Mouse (Mus musculus) megakaryocyte, adult 5-6 weeks (primary cell): ENCODE measurements around the gene Fars2. TPM values are rescaled to one million over a fixed set of nuclear protein-coding genes. Genes with fewer than 3 reads are reported as not detected.
"Not testable (repeated sequence)": the region's sequence is repeated elsewhere in the genome, so short reads cannot be mapped to it uniquely, and the experiment has no call there.

Source experiments
- ATAC-seq: 2 replicates; pipeline ENCODE4 v1.8.0; 2016; ENCODE audit warnings: mild to moderate bottlenecking, inconsistent platforms; ENCODE audit not compliant: poor library complexity, severe bottlenecking
- total RNA-seq, 2 experiments: library from RNA; stranded (forward) in 1 of 2; stranded (reverse) in 1 of 2; fragments of 153-499, 151-499 nt in 1 of 2; fragments of 221-1000, 200-1000 nt in 1 of 2; gene quantifications; 2 replicates each; pipeline versions ENCODE4 v1.2.3 to v1.2.4; 2015 to 2017

The Fars2 gene
- total RNA-seq, 2 experiments from 2014 or later: 20.9 to 28.4 TPM

DNA sequence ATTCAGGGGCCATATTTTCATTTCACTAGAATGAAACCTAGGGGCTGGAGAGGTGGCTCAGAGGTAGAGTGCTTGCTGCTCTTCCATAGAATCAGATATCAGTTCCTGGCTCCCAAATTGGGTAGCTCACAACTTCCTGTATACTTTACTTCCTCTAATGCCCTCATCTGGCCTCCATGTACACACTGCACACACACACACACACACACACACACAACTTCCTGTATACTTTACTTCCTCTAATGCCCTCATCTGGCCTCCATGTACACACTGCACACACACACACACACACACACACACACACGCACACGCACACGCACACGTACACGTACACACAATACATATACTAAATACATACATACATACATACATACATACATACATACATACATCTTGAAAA, 248.5 kb downstream of the Fars2 start:
- ATAC-seq: peak; percentile 51; the same call in 1 of the 2 replicates

DNA sequence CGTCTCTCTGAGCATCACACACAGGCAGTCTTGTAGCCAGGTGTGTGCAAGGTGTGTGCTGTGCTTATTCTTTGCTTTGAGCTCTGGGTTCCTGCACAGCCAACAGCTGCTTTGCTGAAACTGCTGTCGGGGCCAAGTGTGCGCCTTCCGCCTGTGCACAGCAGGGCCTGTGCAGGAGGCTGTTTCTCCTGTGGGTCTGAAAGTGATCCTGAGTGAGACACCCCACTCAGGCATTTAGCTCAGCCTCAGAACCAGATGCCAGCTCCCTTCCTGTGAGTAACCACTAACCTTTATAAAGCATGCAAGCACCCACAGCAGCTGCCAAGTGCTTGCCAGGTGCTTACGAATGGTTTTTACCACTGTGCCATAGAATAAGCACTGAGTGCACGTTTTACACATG, 249.1 kb downstream of the Fars2 start:
- no peak for ATAC-seq

GRCm38 (mm10) chr13:36367712-36368491, 250.7 kb downstream of the Fars2 start:
- no peak for ATAC-seq

DNA sequence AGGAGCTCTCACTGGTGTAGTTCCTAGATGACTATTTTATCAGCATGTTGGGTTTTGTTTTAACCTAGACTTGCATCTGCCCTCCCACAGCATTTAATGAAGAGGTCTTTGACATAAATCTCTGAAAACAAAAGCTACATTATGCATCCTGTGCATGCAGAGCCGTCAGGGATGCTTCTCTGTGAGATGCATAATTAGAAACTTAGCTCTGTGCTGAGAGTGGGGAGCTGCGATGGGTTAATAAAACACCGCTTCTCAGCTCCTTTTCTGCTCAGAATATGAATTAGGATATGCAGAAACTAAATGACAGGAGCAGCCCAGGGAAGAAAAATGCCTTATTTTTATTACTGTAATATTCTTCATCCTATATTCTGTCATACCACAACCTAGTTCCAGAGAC, 251.6 kb downstream of the Fars2 start:
- ATAC-seq: no peak

- no peak for ATAC-seq
These were observed 252.2 kb downstream of the Fars2 start for GRCm38 (mm10) chr13:36369400-36369799.

DNA sequence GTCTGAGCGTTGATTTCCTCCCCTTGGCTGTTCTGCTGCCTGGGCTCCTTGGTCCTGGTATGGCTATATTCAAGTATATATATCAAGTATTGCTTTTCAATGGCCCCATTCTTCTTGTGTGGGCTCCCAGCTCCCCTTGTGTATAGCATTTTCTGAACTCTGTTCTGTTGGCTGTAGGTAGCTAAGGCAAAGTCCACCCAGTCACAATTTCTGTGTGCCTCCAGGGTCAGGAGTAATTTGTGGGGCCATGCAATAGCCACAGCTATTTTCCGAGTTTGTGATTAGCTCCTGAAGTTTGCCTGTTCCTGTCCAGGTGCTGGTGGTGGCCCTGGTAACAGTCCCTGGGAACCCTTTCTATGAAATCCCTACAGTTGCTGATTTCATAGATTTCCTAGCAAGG, 266.0 kb downstream of the Fars2 start:
- no peak for ATAC-seq

- ATAC-seq: no peak
These were observed 268.9 kb downstream of the Fars2 start for GRCm38 (mm10) chr13:36386074-36386473.

- ATAC-seq: no peak
These were observed 274.7 kb downstream of the Fars2 start for GRCm38 (mm10) chr13:36391936-36392335.

GRCm38 (mm10) chr13:36392666-36393065, 275.5 kb downstream of the Fars2 start:
- ATAC-seq: no peak

DNA sequence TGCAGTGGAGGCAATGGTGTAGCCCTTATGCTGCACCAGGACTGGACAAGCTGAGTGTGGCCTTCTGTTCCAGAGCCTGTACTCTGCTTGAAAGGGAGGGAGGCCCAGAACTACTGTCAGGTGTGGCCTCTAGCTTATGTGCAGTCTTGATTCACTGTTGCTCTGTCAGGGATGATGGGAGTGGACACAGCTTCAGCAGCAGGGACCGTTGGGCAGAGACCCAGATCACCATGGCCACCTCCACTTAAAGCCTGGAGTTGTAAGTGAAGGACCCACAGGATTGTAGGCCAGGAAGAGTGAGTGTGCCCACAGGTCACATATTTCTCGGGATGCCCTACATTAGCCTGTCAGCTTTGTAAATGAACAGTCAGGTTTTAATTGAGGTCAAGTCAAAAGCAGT, 283.8 kb downstream of the Fars2 start:
- ATAC-seq: no peak

GRCm38 (mm10) chr13:36413276-36413675, 296.1 kb downstream of the Fars2 start:
- ATAC-seq: no peak

DNA sequence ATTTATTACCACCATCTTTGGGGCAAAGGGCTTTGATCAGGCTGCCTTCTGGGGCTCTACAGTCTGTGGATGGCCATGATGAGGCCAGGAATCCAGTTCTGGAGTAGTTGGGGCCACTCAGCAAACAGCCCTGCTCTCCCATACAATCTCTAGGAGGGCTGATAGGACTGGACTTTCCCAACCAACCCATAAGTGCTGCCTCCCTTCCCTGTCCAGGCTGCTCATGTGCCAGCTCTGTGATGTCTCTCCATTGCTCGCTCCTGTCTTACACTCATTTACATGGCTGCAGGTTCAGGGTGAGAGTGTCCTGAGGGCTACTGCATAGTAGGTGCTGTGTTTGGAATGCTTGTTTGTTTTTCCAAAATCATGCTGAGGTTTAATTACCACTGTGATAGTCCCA, 298.0 kb downstream of the Fars2 start:
- no peak for ATAC-seq

DNA sequence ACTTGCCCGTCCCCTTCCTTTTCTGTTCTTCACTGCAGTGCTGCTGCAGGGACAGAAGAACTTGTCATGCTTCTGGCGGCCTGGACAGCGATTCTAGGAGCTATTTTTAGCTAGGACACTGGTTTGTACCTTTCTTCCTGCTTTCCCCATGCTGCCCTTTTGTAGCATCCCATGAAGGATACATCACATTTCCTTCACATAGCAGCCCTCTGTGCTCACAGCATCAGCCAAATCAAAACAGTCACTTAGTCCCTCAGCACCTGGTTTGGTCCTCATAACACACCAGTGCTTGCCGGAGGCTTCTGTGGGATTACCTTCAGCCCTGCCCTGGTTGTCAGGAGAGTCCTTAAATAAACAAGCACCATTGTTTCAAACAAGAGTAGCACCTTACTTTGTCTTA, 299.3 kb downstream of the Fars2 start:
- no peak for ATAC-seq

GRCm38 (mm10) chr13:36419357-36419756, 302.1 kb downstream of the Fars2 start:
- no peak for ATAC-seq

DNA sequence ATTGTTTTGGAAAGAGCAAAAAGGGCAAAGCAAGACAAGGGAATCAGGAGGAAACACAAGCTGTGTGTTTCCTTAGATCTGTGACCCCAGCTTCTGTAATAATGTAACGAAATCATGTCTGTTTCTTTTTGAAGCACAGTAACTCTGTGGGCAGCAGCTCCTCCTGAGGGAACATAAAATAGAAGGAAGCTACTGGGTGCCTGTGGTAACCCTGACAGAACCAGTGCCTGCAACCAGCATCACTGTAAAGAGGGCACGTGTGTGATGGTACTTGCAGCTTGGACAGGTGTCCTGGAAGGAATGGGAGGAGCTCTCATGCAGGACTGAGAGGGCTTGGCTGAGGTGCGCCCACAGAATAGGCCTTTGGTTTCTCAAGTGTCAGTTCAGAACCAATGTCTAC, 305.2 kb downstream of the Fars2 start:
- no peak for ATAC-seq

DNA sequence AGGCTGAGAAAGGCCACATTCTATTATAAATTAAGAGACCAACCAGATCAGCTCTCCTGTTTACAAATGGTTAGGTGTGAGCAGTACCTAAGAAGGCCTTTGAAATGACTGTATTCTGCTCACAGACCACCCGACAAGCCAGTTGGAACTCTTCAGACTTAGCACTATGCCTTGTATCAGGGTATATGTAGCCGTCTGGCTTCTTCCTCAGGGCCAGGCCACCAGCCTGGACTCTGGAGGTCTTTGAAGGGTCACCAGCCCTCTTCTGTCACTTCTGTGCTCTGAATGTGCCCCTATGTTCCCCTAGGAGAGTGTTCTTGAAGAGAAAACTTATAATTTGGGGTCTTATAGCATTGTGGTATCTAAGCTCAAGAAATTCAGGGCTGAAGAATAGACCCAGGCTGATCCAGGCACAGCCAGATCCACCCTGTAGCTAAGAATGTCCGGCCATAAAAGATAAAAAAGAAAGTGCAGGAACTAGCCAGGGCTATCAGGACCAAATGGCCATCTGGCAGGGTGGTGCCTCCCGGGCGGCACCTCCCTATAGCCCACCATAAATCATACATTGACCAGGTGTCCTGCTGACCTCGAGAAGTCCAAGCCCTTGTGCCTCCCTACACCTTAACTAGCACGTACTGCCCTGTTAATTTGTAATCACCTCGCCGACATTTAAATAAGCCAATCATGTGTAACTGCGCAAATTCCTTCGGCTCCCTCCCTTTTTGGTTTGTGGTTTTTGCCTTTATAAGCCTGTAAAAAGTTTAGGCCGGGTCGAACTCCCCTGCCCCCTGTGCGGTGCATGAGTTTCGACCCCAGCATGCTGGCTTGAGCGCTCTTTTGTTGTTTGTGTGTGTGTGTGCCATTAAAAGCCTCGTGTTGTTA, 308.9 kb downstream of the Fars2 start:
- ATAC-seq: not testable (repeated sequence)

DNA sequence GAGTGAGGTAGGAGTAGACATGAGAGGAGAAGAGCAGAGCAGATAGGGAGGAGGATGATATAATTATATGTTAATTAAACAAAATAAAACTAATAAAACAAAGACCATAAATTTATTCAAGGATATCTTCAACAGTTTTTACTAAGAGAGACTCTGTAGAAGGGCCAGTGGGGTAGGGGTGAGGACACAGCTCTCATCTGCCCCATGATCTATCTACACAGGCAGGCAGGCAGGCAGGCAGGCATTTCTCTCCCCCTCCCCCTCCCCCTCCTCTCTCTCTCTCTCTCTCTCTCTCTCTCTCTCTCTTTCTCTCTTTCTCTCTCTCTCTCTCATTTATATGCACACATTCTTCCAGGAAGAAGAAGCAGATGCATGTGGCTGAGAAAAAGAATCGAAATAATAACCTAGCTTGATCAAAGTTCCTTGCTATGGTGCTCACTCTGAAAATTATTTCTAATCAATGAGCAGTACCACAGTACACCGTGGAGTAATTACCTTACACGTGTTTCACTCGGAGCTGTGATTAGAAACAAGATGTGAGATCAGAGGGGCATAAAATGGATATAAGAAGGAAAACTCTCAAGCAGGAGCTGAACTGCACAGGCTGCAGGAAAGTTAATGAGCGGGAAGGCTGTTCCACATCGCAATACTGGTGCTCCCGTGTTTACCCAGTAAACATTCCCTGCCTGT, 312.4 kb downstream of the Fars2 start:
- ATAC-seq: no peak

GRCm38 (mm10) chr13:36430420-36431114, 313.4 kb downstream of the Fars2 start:
- ATAC-seq: no peak

DNA sequence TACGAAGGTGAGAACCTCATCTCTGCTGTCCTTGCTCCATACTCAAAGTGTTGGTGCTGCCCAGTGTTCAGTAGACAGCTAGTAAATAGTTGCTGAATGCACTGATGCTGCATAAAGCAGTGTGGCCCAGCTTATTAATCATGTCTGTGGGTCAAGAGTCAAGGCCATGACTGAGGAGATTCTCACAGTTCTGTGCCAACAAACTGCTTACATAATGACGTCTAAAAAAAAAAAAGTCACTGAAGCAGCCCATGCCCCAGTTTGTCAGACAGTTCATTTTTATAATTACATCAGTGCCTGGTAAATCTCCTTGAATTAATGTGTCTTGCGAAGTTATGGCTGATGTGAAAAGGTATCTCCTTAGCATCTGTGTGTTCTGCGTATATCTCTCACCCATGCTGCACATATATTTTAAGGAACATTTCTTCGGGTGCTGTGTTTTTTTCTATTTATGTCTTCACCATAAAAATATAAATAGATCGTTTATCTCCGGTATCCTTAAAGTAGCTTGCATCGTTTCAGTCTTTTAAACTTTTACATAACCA, 314.8 kb downstream of the Fars2 start:
- ATAC-seq: no peak

DNA sequence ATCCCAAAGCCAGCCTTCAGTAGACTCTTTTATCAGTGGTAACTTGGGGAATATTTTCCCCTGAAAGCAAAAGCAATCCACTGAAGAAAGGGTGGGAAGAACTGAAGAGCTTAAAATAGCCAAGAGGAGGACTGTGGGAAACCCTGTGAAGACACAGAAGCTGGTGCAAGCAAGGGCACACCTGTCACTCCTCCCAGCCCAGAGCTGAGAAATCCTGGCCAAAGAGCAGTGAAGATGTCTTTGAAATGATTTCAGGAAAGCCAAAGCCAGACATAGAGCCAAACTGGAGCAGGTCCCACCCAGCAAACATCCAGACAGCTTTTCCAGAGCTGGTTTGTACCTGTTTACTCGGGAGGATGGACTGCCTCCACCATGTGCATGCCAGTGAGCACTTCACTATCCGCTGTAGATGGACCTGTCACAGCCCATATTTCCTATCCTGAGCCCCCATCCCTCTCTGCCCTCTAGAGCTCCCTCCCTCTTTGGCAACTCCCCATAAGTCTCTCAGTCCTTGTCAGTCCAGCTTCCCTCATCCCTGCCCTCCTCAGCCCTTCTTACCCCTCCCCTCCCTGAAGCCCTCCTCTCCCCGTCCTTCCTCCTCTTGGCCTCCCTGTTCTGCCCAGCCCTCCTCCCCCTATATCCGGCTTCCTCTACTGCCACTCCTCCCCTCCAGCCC, 327.7 kb downstream of the Fars2 start:
- no peak for ATAC-seq
